Mouse (Mus musculus) myocyte (in vitro differentiated cells): Measurements from ENCODE around the gene Galnt4. TPM values are rescaled to one million over a fixed set of nuclear protein-coding genes. Genes with fewer than 3 reads are reported as not detected.
A peak's percentile ranks its signal among the peaks of the same experiment; 100 is the strongest.

Source experiments
- H3K27me3 ChIP-seq: one replicate; pipeline ENCODE4 v1.6.1; 2011; ENCODE audit not compliant: control insufficient read depth, insufficient read depth, insufficient read length
- H3K36me3 ChIP-seq: one replicate; pipeline ENCODE4 v1.6.1; 2011; ENCODE audit not compliant: control insufficient read depth, insufficient read depth
- H3K4me2 ChIP-seq: one replicate; pipeline ENCODE4 v1.6.1; 2011; ENCODE audit warnings: low read depth, control low read depth
- H3K4me3 ChIP-seq: one replicate; pipeline ENCODE4 v1.5.1; 2011; ENCODE audit warnings: mild to moderate bottlenecking, control low read depth, moderate library complexity
- H3K79me2 ChIP-seq: one replicate; pipeline ENCODE4 v1.6.1; 2011; ENCODE audit not compliant: control insufficient read depth, insufficient read depth
- H3ac ChIP-seq: one replicate; pipeline ENCODE4 v1.6.1; 2011; ENCODE audit not compliant: control insufficient read depth, insufficient read length
- CEBPB ChIP-seq: IDR thresholded peaks from 2 replicates; pipeline ENCODE4 v1.6.1; 2011; ENCODE audit warnings: mild to moderate bottlenecking, moderate library complexity; ENCODE audit not compliant: poor library complexity, insufficient read depth, severe bottlenecking
- E2F4 ChIP-seq: IDR thresholded peaks from one replicate; pipeline ENCODE4 v1.6.1; 2011; ENCODE audit warnings: mild to moderate bottlenecking, control low read depth, moderate library complexity; ENCODE audit not compliant: insufficient read depth
- MAX ChIP-seq: IDR thresholded peaks from one replicate; pipeline ENCODE4 v1.6.1; 2011; ENCODE audit warnings: low read depth, mild to moderate bottlenecking, control low read depth
- MYOD1 ChIP-seq, 3 experiments: IDR thresholded peaks; one replicate each; pipeline ENCODE4 v1.6.1; 2011; ENCODE audit warnings: control low read depth in 2 of 3, low read depth in 2 of 3, mild to moderate bottlenecking in 2 of 3, moderate library complexity in 1 of 3; ENCODE audit not compliant: insufficient read length in 2 of 3, control insufficient read depth in 1 of 3
- MYOG ChIP-seq, 3 experiments: IDR thresholded peaks; one replicate each; pipeline ENCODE4 v1.6.1; 2011; ENCODE audit warnings: control low read depth in 2 of 3, low read depth in 2 of 3, mild to moderate bottlenecking in 2 of 3; ENCODE audit not compliant: insufficient read length in 2 of 3, control insufficient read depth in 1 of 3, insufficient read depth in 1 of 3
- POLR2A ChIP-seq: IDR thresholded peaks from one replicate; pipeline ENCODE4 v1.6.1; 2011; ENCODE audit warnings: low read depth, mild to moderate bottlenecking, control low read depth, moderate library complexity; ENCODE audit not compliant: insufficient read length
- POLR2AphosphoS2 ChIP-seq: IDR thresholded peaks from one replicate; pipeline ENCODE4 v1.6.1; 2011; ENCODE audit warnings: low read depth, control low read depth; ENCODE audit not compliant: insufficient read length
- REST ChIP-seq: IDR thresholded peaks from one replicate; pipeline ENCODE4 v1.6.1; 2011; ENCODE audit warnings: mild to moderate bottlenecking, control low read depth, moderate library complexity; ENCODE audit not compliant: insufficient read depth, insufficient read length
- SRF ChIP-seq: IDR thresholded peaks from one replicate; pipeline ENCODE4 v1.6.1; 2011; ENCODE audit warnings: low read depth; ENCODE audit not compliant: control insufficient read depth, insufficient read length
- TCF12 ChIP-seq: IDR thresholded peaks from one replicate; pipeline ENCODE4 v1.6.1; 2011; ENCODE audit warnings: mild to moderate bottlenecking, control low read depth; ENCODE audit not compliant: poor library complexity, insufficient read depth, severe bottlenecking
- TCF3 ChIP-seq: IDR thresholded peaks from one replicate; pipeline ENCODE4 v1.6.1; 2011; ENCODE audit warnings: low read depth, control low read depth; ENCODE audit not compliant: insufficient read length
- USF1 ChIP-seq: IDR thresholded peaks from one replicate; pipeline ENCODE4 v1.6.1; 2011; ENCODE audit warnings: low read depth, mild to moderate bottlenecking, control low read depth, moderate library complexity
- polyA plus RNA-seq: library from polyadenylated mRNA; unstranded; fragments of >200 nt; fragmentation: generic; extraction: Trizol; gene quantifications from one replicate; pipeline ENCODE4 v1.2.1, GENCODE M21; 2012; ENCODE audit warnings: missing spikeins

Galnt4 gene
- polyA plus RNA-seq, 1 experiment: 4.7 TPM

GRCm38 (mm10) chr10:99089906-99090305 is 18.1 kb upstream of the Galnt4 start:
- H3K79me2 ChIP-seq: no peaks in the 10 kb centered on the region
- H3K4me3 ChIP-seq: no peak overlapping the region
- TF ChIP-seq POLR2A (no peak), CEBPB (no peak), TCF3 (no peak), USF1 (no peak), MYOD1 (IDR thresholded peaks at IDR 0.05; ENCODE audit: control insufficient read depth in 1 of 3, insufficient read length in 2 of 3, low read depth in 2 of 3) (no peak), MAX (no peak), TCF12 (no peak), E2F4 (no peak), SRF (no peak), POLR2AphosphoS2 (no peak), REST (no peak), MYOG (IDR thresholded peaks at IDR 0.05; ENCODE audit: control insufficient read depth in 1 of 3, insufficient read depth in 1 of 3, insufficient read length in 2 of 3, low read depth in 2 of 3) (no peak)
- no peaks in the 10 kb centered on the region for H3K36me3 ChIP-seq
- no peaks in the 10 kb centered on the region for H3K27me3 ChIP-seq
- H3K4me2 ChIP-seq: no peak overlapping the region
- no peak overlapping the region for H3ac ChIP-seq

GRCm38 (mm10) chr10:99093364-99093763 is 14.6 kb upstream of the Galnt4 start:
- no peak overlapping the region for H3K4me2 ChIP-seq
- H3ac ChIP-seq: no peak overlapping the region
- H3K79me2 ChIP-seq: no peaks in the 10 kb centered on the region
- H3K27me3 ChIP-seq: no peaks in the 10 kb centered on the region
- TF ChIP-seq SRF (no peak), CEBPB (no peak), TCF12 (no peak), MYOD1 (IDR thresholded peaks at IDR 0.05; ENCODE audit: control insufficient read depth in 1 of 3, insufficient read length in 2 of 3, low read depth in 2 of 3) (no peak), REST (no peak)
- H3K4me3 ChIP-seq: no peak overlapping the region
- no peaks in the 10 kb centered on the region for H3K36me3 ChIP-seq

- TF ChIP-seq MYOG (IDR thresholded peaks at IDR 0.05; ENCODE audit: control insufficient read depth in 1 of 3, insufficient read depth in 1 of 3, insufficient read length in 2 of 3, low read depth in 2 of 3): no peak
- TF ChIP-seq USF1: no peak
- no peak for TF ChIP-seq TCF12
- TF ChIP-seq MAX: no peak
- peak; percentile 80 for TF ChIP-seq REST
- Histone ChIP-seq H3ac (no peak overlapping the region), H3K4me3 (no peak overlapping the region), H3K4me2 (no peak overlapping the region), H3K79me2 (no peaks in the 10 kb centered on the region), H3K36me3 (no peaks in the 10 kb centered on the region), H3K27me3 (no peaks in the 10 kb centered on the region)
These were observed 12.8 kb upstream of the Galnt4 start for GRCm38 (mm10) chr10:99095114-99095513.

GRCm38 (mm10) chr10:99097374-99097773 is 10.6 kb upstream of the Galnt4 start:
- TF ChIP-seq USF1: no peak
- TF ChIP-seq CEBPB: no peak
- TF ChIP-seq MAX: no peak
- no peak for TF ChIP-seq TCF3
- TF ChIP-seq POLR2A: no peak
- TF ChIP-seq MYOG (IDR thresholded peaks at IDR 0.05; ENCODE audit: control insufficient read depth in 1 of 3, insufficient read depth in 1 of 3, insufficient read length in 2 of 3, low read depth in 2 of 3): no peak
- no peak for TF ChIP-seq REST
- no peak for TF ChIP-seq POLR2AphosphoS2
- no peak for TF ChIP-seq SRF
- no peak for TF ChIP-seq TCF12
- no peak for TF ChIP-seq E2F4
- TF ChIP-seq MYOD1 (IDR thresholded peaks at IDR 0.05; ENCODE audit: control insufficient read depth in 1 of 3, insufficient read length in 2 of 3, low read depth in 2 of 3): no peak
- Histone ChIP-seq H3K4me2 (no peak overlapping the region), H3K4me3 (no peak overlapping the region), H3K79me2 (no peaks in the 10 kb centered on the region), H3ac (no peak overlapping the region), H3K36me3 (no peaks in the 10 kb centered on the region), H3K27me3 (no peaks in the 10 kb centered on the region)

GRCm38 (mm10) chr10:99105522-99105921 is 2.4 kb upstream of the Galnt4 start:
- H3K79me2 ChIP-seq: peaks cover 7% of the 10 kb centered on the region
- H3K27me3 ChIP-seq: no peaks in the 10 kb centered on the region
- no peaks in the 10 kb centered on the region for H3K36me3 ChIP-seq
- H3K4me2 ChIP-seq: no peak overlapping the region
- no peak overlapping the region for H3ac ChIP-seq
- no peak overlapping the region for H3K4me3 ChIP-seq
- TF ChIP-seq MAX (no peak), MYOG (IDR thresholded peaks at IDR 0.05; ENCODE audit: control insufficient read depth in 1 of 3, insufficient read depth in 1 of 3, insufficient read length in 2 of 3, low read depth in 2 of 3) (no peak), SRF (no peak), TCF12 (no peak), E2F4 (no peak), REST (no peak), MYOD1 (IDR thresholded peaks at IDR 0.05; ENCODE audit: control insufficient read depth in 1 of 3, insufficient read length in 2 of 3, low read depth in 2 of 3) (no peak), USF1 (no peak), POLR2AphosphoS2 (no peak), POLR2A (no peak), CEBPB (no peak), TCF3 (no peak)
